Mouse (Mus musculus) E14TG2a.4 (cell line): ENCODE data around the gene Ncapd3.

Experiments used
- CTCF ChIP-seq: conservative IDR thresholded peaks from 2 replicates; pipeline ENCODE4 v1.5.1; 2014; ENCODE audit warnings: low read length
- POU5F1 ChIP-seq: IDR thresholded peaks from 2 replicates; pipeline ENCODE4 v1.6.1; 2014; ENCODE audit warnings: low read length, borderline replicate concordance

DNA sequence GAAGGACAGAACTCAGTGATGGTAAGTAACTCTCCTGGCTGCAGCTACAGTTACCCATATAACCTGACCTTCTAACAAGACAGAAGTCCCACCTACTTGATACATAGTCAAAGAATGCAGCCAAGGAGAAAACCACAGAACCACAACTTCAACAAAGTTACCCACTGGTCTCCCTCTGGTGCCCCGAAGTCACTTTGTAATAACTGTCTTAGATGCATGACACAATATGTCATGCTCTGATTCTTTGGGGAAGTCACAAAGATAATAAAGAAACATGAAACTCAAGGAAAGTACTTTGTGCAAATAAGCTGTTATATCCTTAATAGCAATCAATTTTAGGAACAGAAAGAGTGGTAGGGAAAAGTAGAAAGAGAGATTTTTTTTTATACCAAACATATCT lies 3.3 kb upstream of the Ncapd3 start:
- TF ChIP-seq CTCF (no peak), POU5F1 (no peak)
